Mouse (Mus musculus): ENCODE data around the gene Fate1. TPM values are rescaled to one million over a fixed set of nuclear protein-coding genes. Genes with fewer than 3 reads are reported as not detected.
"Not testable (repeated sequence)": the region's sequence is repeated elsewhere in the genome, so short reads cannot be mapped to it uniquely, and the experiment has no call there.

Gene Fate1
- polyA plus RNA-seq, 1 experiment from 2014 or later, result not detected

- not testable (repeated sequence) for H3K9ac ChIP-seq (replicated peaks; ENCODE audit: low read length); ATAC-seq (replicated peaks; ENCODE audit: insufficient number of reproducible peaks, low FRiP score, low TSS enrichment, low read depth); H3K4me2 ChIP-seq (ENCODE audit: low read depth, low read length); DNase-seq (ENCODE audit: low spot score); H3K9me3 ChIP-seq (replicated peaks; ENCODE audit: control insufficient read depth, low read length); H3K36me3 ChIP-seq (replicated peaks; ENCODE audit: control insufficient read depth, insufficient read depth, low read depth, low read length); H3K4me3 ChIP-seq (ENCODE audit: low read depth, low read length); H3K27me3 ChIP-seq (ENCODE audit: control insufficient read depth, insufficient read depth, low read length); H3K27ac ChIP-seq (replicated peaks; ENCODE audit: low read depth, low read length); H3K4me1 ChIP-seq (ENCODE audit: control insufficient read depth, insufficient read depth, low read length)
Observed at GRCm38 (mm10) chrX:71977681-71978080, 4.9 kb downstream of the Fate1 start.

GRCm38 (mm10) chrX:71980443-71980842 lies 7.7 kb downstream of the Fate1 start:
- 57% methylated on average over 3 of the region's 3 CpGs for WGBS
- H3K27ac ChIP-seq (replicated peaks; ENCODE audit: low read depth, low read length), result no peak overlapping the region
- no peak for DNase-seq (ENCODE audit: low spot score)

GRCm38 (mm10) chrX:71981322-71981721 lies 8.5 kb downstream of the Fate1 start:
- no peaks in the 10 kb centered on the region for H3K36me3 ChIP-seq (replicated peaks; ENCODE audit: control insufficient read depth, insufficient read depth, low read depth, low read length)
- H3K9me3 ChIP-seq (replicated peaks; ENCODE audit: control insufficient read depth, low read length), result no peaks in the 10 kb centered on the region
- ATAC-seq (replicated peaks; ENCODE audit: insufficient number of reproducible peaks, low FRiP score, low TSS enrichment, low read depth), result no peak
- H3K4me1 ChIP-seq (ENCODE audit: control insufficient read depth, insufficient read depth, low read length), result no peaks in the 10 kb centered on the region
- no peaks in the 10 kb centered on the region for H3K27me3 ChIP-seq (ENCODE audit: control insufficient read depth, insufficient read depth, low read length)
- no peak overlapping the region for H3K4me2 ChIP-seq (ENCODE audit: low read depth, low read length)
- H3K9ac ChIP-seq (replicated peaks; ENCODE audit: low read length), result no peak overlapping the region
- no peak overlapping the region for H3K4me3 ChIP-seq (ENCODE audit: low read depth, low read length)
- no peak for DNase-seq (ENCODE audit: low spot score)
- no peak overlapping the region for H3K27ac ChIP-seq (replicated peaks; ENCODE audit: low read depth, low read length)
- WGBS, result 61% methylated on average over 2 of the region's 2 CpGs

More at GRCm38 (mm10) chrX:71980443-71980842, 7.7 kb downstream of the Fate1 start:
- no peak overlapping the region for H3K9ac ChIP-seq (replicated peaks; ENCODE audit: low read length)
- H3K36me3 ChIP-seq (replicated peaks; ENCODE audit: control insufficient read depth, insufficient read depth, low read depth, low read length), result no peaks in the 10 kb centered on the region
- H3K27me3 ChIP-seq (ENCODE audit: control insufficient read depth, insufficient read depth, low read length), result no peaks in the 10 kb centered on the region
- H3K4me3 ChIP-seq (ENCODE audit: low read depth, low read length), result no peak overlapping the region
- H3K4me2 ChIP-seq (ENCODE audit: low read depth, low read length), result no peak overlapping the region
- ATAC-seq (replicated peaks; ENCODE audit: insufficient number of reproducible peaks, low FRiP score, low TSS enrichment, low read depth), result no peak
- no peaks in the 10 kb centered on the region for H3K4me1 ChIP-seq (ENCODE audit: control insufficient read depth, insufficient read depth, low read length)
- H3K9me3 ChIP-seq (replicated peaks; ENCODE audit: control insufficient read depth, low read length), result no peaks in the 10 kb centered on the region

- Histone ChIP-seq H3K9me3 (replicated peaks; ENCODE audit: control insufficient read depth, low read length) (no peaks in the 10 kb centered on the region), H3K4me2 (ENCODE audit: low read depth, low read length) (no peak overlapping the region), H3K27ac (replicated peaks; ENCODE audit: low read depth, low read length) (no peak overlapping the region), H3K4me1 (ENCODE audit: control insufficient read depth, insufficient read depth, low read length) (no peaks in the 10 kb centered on the region), H3K9ac (replicated peaks; ENCODE audit: low read length) (no peak overlapping the region), H3K27me3 (ENCODE audit: control insufficient read depth, insufficient read depth, low read length) (no peaks in the 10 kb centered on the region), H3K36me3 (replicated peaks; ENCODE audit: control insufficient read depth, insufficient read depth, low read depth, low read length) (no peaks in the 10 kb centered on the region), H3K4me3 (ENCODE audit: low read depth, low read length) (no peak overlapping the region)
- WGBS, result 88% methylated on average over 2 of the region's 2 CpGs
- DNase-seq (ENCODE audit: low spot score) (no peak), ATAC-seq (replicated peaks; ENCODE audit: insufficient number of reproducible peaks, low FRiP score, low TSS enrichment, low read depth) (no peak)
Observed at GRCm38 (mm10) chrX:71983205-71983604, 10.4 kb downstream of the Fate1 start.

- Histone ChIP-seq H3K4me1 (ENCODE audit: control insufficient read depth, insufficient read depth, low read length) (no peaks in the 10 kb centered on the region), H3K27me3 (ENCODE audit: control insufficient read depth, insufficient read depth, low read length) (no peaks in the 10 kb centered on the region), H3K27ac (replicated peaks; ENCODE audit: low read depth, low read length) (no peak overlapping the region), H3K9ac (replicated peaks; ENCODE audit: low read length) (no peak overlapping the region), H3K36me3 (replicated peaks; ENCODE audit: control insufficient read depth, insufficient read depth, low read depth, low read length) (no peaks in the 10 kb centered on the region), H3K4me2 (ENCODE audit: low read depth, low read length) (no peak overlapping the region), H3K9me3 (replicated peaks; ENCODE audit: control insufficient read depth, low read length) (no peaks in the 10 kb centered on the region), H3K4me3 (ENCODE audit: low read depth, low read length) (no peak overlapping the region)
- ATAC-seq (replicated peaks; ENCODE audit: insufficient number of reproducible peaks, low FRiP score, low TSS enrichment, low read depth) (no peak), DNase-seq (ENCODE audit: low spot score) (no peak)
- WGBS, result 71% methylated on average over 1 of the region's 1 CpGs
Observed at GRCm38 (mm10) chrX:71983775-71984174, 11.0 kb downstream of the Fate1 start.

- Histone ChIP-seq H3K27me3 (ENCODE audit: control insufficient read depth, insufficient read depth, low read length) (no peaks in the 10 kb centered on the region), H3K27ac (replicated peaks; ENCODE audit: low read depth, low read length) (no peak within 1 kb of the TSS), H3K4me2 (ENCODE audit: low read depth, low read length) (no peak within 1 kb of the TSS), H3K9me3 (replicated peaks; ENCODE audit: control insufficient read depth, low read length) (no peaks in the 10 kb centered on the region), H3K9ac (replicated peaks; ENCODE audit: low read length) (no peak within 1 kb of the TSS), H3K4me1 (ENCODE audit: control insufficient read depth, insufficient read depth, low read length) (no peaks in the 10 kb centered on the region), H3K36me3 (replicated peaks; ENCODE audit: control insufficient read depth, insufficient read depth, low read depth, low read length) (no peaks in the 10 kb centered on the region), H3K4me3 (ENCODE audit: low read depth, low read length) (no peak within 1 kb of the TSS)
- DNase-seq (ENCODE audit: low spot score), result no peak
- 74% methylated on average over 3 of the region's 3 CpGs for WGBS
- ATAC-seq (replicated peaks; ENCODE audit: insufficient number of reproducible peaks, low FRiP score, low TSS enrichment, low read depth), result no peak
Observed at GRCm38 (mm10) chrX:71991549-71991948, 18.8 kb downstream of the Fate1 start, which contains the start of gene Cnga2. Cnga2 (plus strand) TSS chrX:71991849.

- no peak for ATAC-seq (replicated peaks; ENCODE audit: insufficient number of reproducible peaks, low FRiP score, low TSS enrichment, low read depth)
- Histone ChIP-seq H3K4me1 (ENCODE audit: control insufficient read depth, insufficient read depth, low read length) (no peaks in the 10 kb centered on the region), H3K9ac (replicated peaks; ENCODE audit: low read length) (no peak overlapping the region), H3K4me3 (ENCODE audit: low read depth, low read length) (no peak overlapping the region), H3K9me3 (replicated peaks; ENCODE audit: control insufficient read depth, low read length) (no peaks in the 10 kb centered on the region), H3K27ac (replicated peaks; ENCODE audit: low read depth, low read length) (no peak overlapping the region), H3K36me3 (replicated peaks; ENCODE audit: control insufficient read depth, insufficient read depth, low read depth, low read length) (no peaks in the 10 kb centered on the region), H3K4me2 (ENCODE audit: low read depth, low read length) (no peak overlapping the region), H3K27me3 (ENCODE audit: control insufficient read depth, insufficient read depth, low read length) (no peaks in the 10 kb centered on the region)
- 52% methylated on average over 1 of the region's 1 CpGs for WGBS
- no peak for DNase-seq (ENCODE audit: low spot score)
Observed at GRCm38 (mm10) chrX:71995972-71996371, 23.2 kb downstream of the Fate1 start.

- H3K4me1 ChIP-seq (ENCODE audit: control insufficient read depth, insufficient read depth, low read length), result no peaks in the 10 kb centered on the region
- H3K27me3 ChIP-seq (ENCODE audit: control insufficient read depth, insufficient read depth, low read length), result no peaks in the 10 kb centered on the region; the same call in 1 of the 2 replicates
- H3K9me3 ChIP-seq (replicated peaks; ENCODE audit: control insufficient read depth, low read length), result no peaks in the 10 kb centered on the region
- no peak overlapping the region for H3K9ac ChIP-seq (replicated peaks; ENCODE audit: low read length)
- no peak for ATAC-seq (replicated peaks; ENCODE audit: insufficient number of reproducible peaks, low FRiP score, low TSS enrichment, low read depth)
- no peaks in the 10 kb centered on the region for H3K36me3 ChIP-seq (replicated peaks; ENCODE audit: control insufficient read depth, insufficient read depth, low read depth, low read length)
- H3K4me3 ChIP-seq (ENCODE audit: low read depth, low read length), result no peak overlapping the region
- no peak overlapping the region for H3K4me2 ChIP-seq (ENCODE audit: low read depth, low read length)
- DNase-seq (ENCODE audit: low spot score), result no peak
- no peak overlapping the region for H3K27ac ChIP-seq (replicated peaks; ENCODE audit: low read depth, low read length)
Observed at GRCm38 (mm10) chrX:72009930-72010329, 37.1 kb downstream of the Fate1 start.
